Comparison of ENCODE assay signal across 20 mouse cellular contexts in the genomic region with DNA sequence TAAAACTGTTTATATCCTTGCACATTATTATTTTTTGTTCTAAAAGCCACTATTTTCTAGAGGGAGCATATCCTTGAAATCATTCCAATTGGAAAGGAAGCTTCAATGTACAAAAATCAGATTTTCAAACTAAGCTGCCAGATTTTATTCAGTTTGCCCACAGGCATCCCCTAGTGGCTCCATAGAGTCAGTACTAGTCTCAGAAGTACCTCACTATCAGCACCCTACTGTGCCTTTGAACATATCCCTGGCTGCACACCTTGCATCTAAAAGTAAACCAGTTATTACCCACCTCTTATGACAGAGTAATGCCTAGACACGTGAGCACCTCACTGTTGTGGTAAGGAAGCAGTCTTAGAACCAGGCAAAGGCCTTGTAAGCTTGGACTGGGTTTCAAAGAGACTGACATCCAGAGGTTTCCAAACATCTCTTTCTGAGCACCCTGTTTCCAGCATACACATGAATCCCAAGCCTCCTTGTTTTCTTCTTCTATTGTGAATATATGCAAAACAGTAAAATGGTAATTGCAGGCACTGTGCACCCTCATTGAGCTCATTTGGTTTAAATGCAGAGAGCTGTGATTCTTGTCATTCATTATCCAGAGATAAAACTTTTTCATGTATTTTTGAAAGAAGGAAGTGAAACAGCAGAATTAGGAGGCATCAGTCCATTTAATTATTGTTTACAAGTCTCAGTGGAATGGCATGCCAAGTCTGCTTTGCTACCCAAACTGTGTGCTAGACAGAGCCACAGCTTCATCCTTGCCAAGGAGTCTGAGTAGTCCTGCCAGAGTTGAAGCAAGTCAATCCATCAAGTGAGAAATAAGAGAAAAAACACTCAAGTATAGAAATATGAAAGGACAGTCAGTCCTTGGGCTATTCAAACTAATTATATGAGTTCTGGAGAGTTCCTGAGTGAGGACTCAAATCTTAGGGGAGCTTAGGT.
DNase-seq lines count a peak whose midpoint lies in the region; ATAC-seq and TF ChIP-seq lines count a peak whose summit lies in the region.
"Had no signal": no experiment of that assay in that cellular context is flagged by ENCODE, and none has a peak within 500 bp of the region (broad histone marks: within the 10 kb centered on the region; RNA-seq: fewer than 3 reads in every experiment).

No protein-coding gene starts in this region.

- H3K36me3 ChIP-seq in intestine, postnatal 0 days (ENCODE audit: control insufficient read depth, insufficient read depth): no peaks in the 10 kb centered on the region
- no peaks in the 10 kb centered on the region for H3K36me3 ChIP-seq in intestine, embryonic 15.5 days
- H3K36me3 ChIP-seq in lung, embryonic 15.5 days: no peaks in the 10 kb centered on the region
- H3K36me3 ChIP-seq: embryonic facial prominence, embryonic 10.5 days; G1E; heart, embryonic 10.5 days; kidney, embryonic 15.5 days; limb, embryonic 13.5 days; midbrain, embryonic 10.5 days; neural tube, embryonic 15.5 days had no signal

- no peaks in the 10 kb centered on the region for H3K27me3 ChIP-seq in intestine, postnatal 0 days (replicated peaks; ENCODE audit: control insufficient read depth, insufficient read depth, low read length)
- no peaks in the 10 kb centered on the region for H3K27me3 ChIP-seq in intestine, embryonic 15.5 days (replicated peaks)
- H3K27me3 ChIP-seq in lung, embryonic 15.5 days: no peaks in the 10 kb centered on the region
- H3K27me3 ChIP-seq: kidney, embryonic 15.5 days; limb, embryonic 13.5 days; neural tube, embryonic 15.5 days had no signal

- no peak overlapping the region for H3K27ac ChIP-seq in intestine, postnatal 0 days (ENCODE audit: low read depth, low read length)
- no peak overlapping the region for H3K27ac ChIP-seq in intestine, embryonic 15.5 days
- H3K27ac ChIP-seq in lung, embryonic 15.5 days: no peak overlapping the region
- H3K27ac ChIP-seq: embryonic facial prominence, embryonic 10.5 days; heart, embryonic 10.5 days; kidney, embryonic 15.5 days; limb, embryonic 13.5 days; midbrain, embryonic 10.5 days; neural tube, embryonic 15.5 days had no signal

- H3K4me1 ChIP-seq in intestine, postnatal 0 days (replicated peaks; ENCODE audit: control insufficient read depth, insufficient read depth, low read length): no peaks in the 10 kb centered on the region
- H3K4me1 ChIP-seq in intestine, embryonic 15.5 days (replicated peaks): no peaks in the 10 kb centered on the region
- H3K4me1 ChIP-seq in lung, embryonic 15.5 days: peaks cover 3% of the 10 kb centered on the region; the same call in 1 of the 2 replicates
- H3K4me1 ChIP-seq in lung, adult 2 months (ENCODE audit: control insufficient read depth, insufficient read depth, low read length): no peaks in the 10 kb centered on the region
- H3K4me1 ChIP-seq: embryonic facial prominence, embryonic 10.5 days; heart, embryonic 10.5 days; kidney, embryonic 15.5 days; limb, embryonic 13.5 days; midbrain, embryonic 10.5 days; neural tube, embryonic 15.5 days had no signal

- DNase-seq in lung, adult 2 months: no peak
- peak; percentile 43 for DNase-seq in brain, embryonic 14.5 days (ENCODE audit: low read depth)
- peak; percentile 36 for DNase-seq in lung, postnatal 10 days
- DNase-seq in gastrocnemius, postnatal 4 days (ENCODE audit: low spot score in 2 of 2): no peak
- DNase-seq in adrenal gland, adult 8-10 months: no peak
- DNase-seq: adrenal gland, postnatal 36 days; cerebellum, postnatal 14 days; liver, postnatal 0 days; retina, postnatal 1 day; thymus, postnatal 14 days had no signal

- no peak overlapping the region for H3K4me3 ChIP-seq in intestine, postnatal 0 days (ENCODE audit: low read depth, low read length)
- H3K4me3 ChIP-seq in intestine, embryonic 15.5 days (replicated peaks): no peak overlapping the region
- no peak overlapping the region for H3K4me3 ChIP-seq in lung, embryonic 15.5 days
- no peak overlapping the region for H3K4me3 ChIP-seq in lung, adult 2 months (replicated peaks; ENCODE audit: extremely low read depth, low read depth, low read length)
- H3K4me3 ChIP-seq: embryonic facial prominence, embryonic 10.5 days; heart, embryonic 10.5 days; kidney, embryonic 15.5 days; limb, embryonic 13.5 days; midbrain, embryonic 10.5 days; neural tube, embryonic 15.5 days had no signal

- H3K9ac ChIP-seq in intestine, postnatal 0 days (ENCODE audit: low read depth, low read length): no peak overlapping the region
- no peak overlapping the region for H3K9ac ChIP-seq in intestine, embryonic 15.5 days
- no peak overlapping the region for H3K9ac ChIP-seq in lung, embryonic 15.5 days
- H3K9ac ChIP-seq: kidney, embryonic 15.5 days; limb, embryonic 13.5 days; liver, postnatal 0 days; neural tube, embryonic 15.5 days had no signal

- peak; percentile 55 for TF ChIP-seq CTCF in intestine, postnatal 0 days (IDR thresholded peaks at IDR 0.05; ENCODE audit: low read depth)
- no peak for TF ChIP-seq CTCF in lung, adult 2 months (IDR thresholded peaks at IDR 0.05; ENCODE audit: insufficient read depth, low read length)
- peak; percentile 34; the same call in 1 of the 2 replicates for TF ChIP-seq CTCF in brain, embryonic 14.5 days (IDR thresholded peaks at IDR 0.05; ENCODE audit: borderline replicate concordance, extremely low read depth, insufficient read depth, insufficient read length)

- WGBS in intestine, postnatal 0 days: 55% methylated on average over 1 of the region's 1 CpGs
- WGBS in intestine, embryonic 15.5 days: 56% methylated on average over 1 of the region's 1 CpGs
- WGBS in lung, embryonic 15.5 days: 59% methylated on average over 1 of the region's 1 CpGs
- 45% methylated on average over 1 of the region's 1 CpGs for WGBS in lung, adult 2 months

- H3K9me3 ChIP-seq in intestine, postnatal 0 days (ENCODE audit: control insufficient read depth): no peaks in the 10 kb centered on the region
- H3K9me3 ChIP-seq in intestine, embryonic 15.5 days: no peaks in the 10 kb centered on the region
- no peaks in the 10 kb centered on the region for H3K9me3 ChIP-seq in lung, embryonic 15.5 days
- H3K9me3 ChIP-seq: embryonic facial prominence, embryonic 10.5 days; heart, embryonic 10.5 days; kidney, embryonic 15.5 days; limb, embryonic 13.5 days; midbrain, embryonic 10.5 days; neural tube, embryonic 15.5 days had no signal

- H3K4me2 ChIP-seq in intestine, postnatal 0 days (replicated peaks; ENCODE audit: low read depth): no peak overlapping the region
- no peak overlapping the region for H3K4me2 ChIP-seq in intestine, embryonic 15.5 days (replicated peaks)
- no peak overlapping the region for H3K4me2 ChIP-seq in lung, embryonic 15.5 days
- H3K4me2 ChIP-seq: kidney, embryonic 15.5 days; limb, embryonic 13.5 days; neural tube, embryonic 15.5 days had no signal

- TF ChIP-seq POLR2A in lung, adult 2 months (IDR thresholded peaks at IDR 0.05; ENCODE audit: borderline replicate concordance, extremely low read depth, low read depth, low read length): no peak
- TF ChIP-seq POLR2A in brain, embryonic 14.5 days (IDR thresholded peaks at IDR 0.05; ENCODE audit: borderline replicate concordance, extremely low read depth, insufficient read depth, insufficient read length, poor library complexity, severe bottlenecking): no peak

- no peak for ATAC-seq in intestine, postnatal 0 days
- no peak for ATAC-seq in intestine, embryonic 15.5 days
- ATAC-seq in lung, embryonic 15.5 days (ENCODE audit: borderline replicate concordance, extremely low read depth, low FRiP score, low TSS enrichment): peak; percentile 57; the same call in 1 of the 2 replicates
- ATAC-seq: liver, postnatal 0 days had no signal

Comparison
In these comparisons a context has a peak if more than half of its experiments do, and no peak if none do; other contexts are left out.
1. DNase-seq: peak in brain, embryonic 14.5 days (single experiment) and lung, postnatal 10 days (single experiment); none in lung, adult 2 months (single experiment), gastrocnemius, postnatal 4 days (0 of 2) and adrenal gland, adult 8-10 months (single experiment).